Mouse (Mus musculus): Measurements from ENCODE around the gene Cdkn1b. TPM values are rescaled to one million over a fixed set of nuclear protein-coding genes. Genes with fewer than 3 reads are reported as not detected.

Gene Cdkn1b
- polyA plus RNA-seq, 1 experiment from 2014 or later, result 29.9 TPM

DNA sequence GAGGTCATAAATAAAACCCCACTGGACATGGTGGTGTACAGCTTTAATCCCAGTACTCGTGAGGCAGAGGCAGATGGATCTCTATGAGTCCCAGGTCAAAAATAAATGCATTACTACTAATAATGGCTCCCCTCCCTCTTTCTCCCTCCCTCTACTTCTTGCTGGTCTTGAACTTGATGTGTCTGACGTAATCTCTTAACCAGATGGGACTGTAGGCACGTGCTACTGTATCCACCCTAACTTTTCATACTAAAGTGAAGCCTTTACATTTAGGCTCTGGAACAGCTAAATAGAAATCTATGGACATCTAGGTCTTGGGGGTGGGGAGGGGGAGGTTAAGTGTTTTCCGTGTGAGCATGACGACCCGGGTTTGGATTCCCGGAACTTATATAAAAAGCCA, 10.2 kb downstream of the Cdkn1b start:
- DNase-seq (no peak), ATAC-seq (ENCODE audit: low FRiP score, low TSS enrichment) (no peak)
- Histone ChIP-seq H3K4me3 (replicated peaks; ENCODE audit: low read depth, low read length) (peak overlapping the region; percentile 11; the same call in 1 of the 2 replicates), H3K9ac (replicated peaks; ENCODE audit: low read length) (no peak overlapping the region), H3K27ac (replicated peaks; ENCODE audit: low read depth, low read length) (no peak overlapping the region), H3K36me3 (ENCODE audit: control insufficient read depth, insufficient read depth, low read length) (no peaks in the 10 kb centered on the region), H3K4me1 (ENCODE audit: control insufficient read depth, insufficient read depth, low read length) (peaks cover 7% of the 10 kb centered on the region; the same call in 1 of the 2 replicates), H3K9me3 (ENCODE audit: control insufficient read depth, low read length) (no peaks in the 10 kb centered on the region), H3K27me3 (ENCODE audit: control insufficient read depth, insufficient read depth, low read length) (no peaks in the 10 kb centered on the region), H3K4me2 (ENCODE audit: low read length) (peak overlapping the region; percentile 71)
- 68% methylated on average over 7 of the region's 7 CpGs for WGBS

DNA sequence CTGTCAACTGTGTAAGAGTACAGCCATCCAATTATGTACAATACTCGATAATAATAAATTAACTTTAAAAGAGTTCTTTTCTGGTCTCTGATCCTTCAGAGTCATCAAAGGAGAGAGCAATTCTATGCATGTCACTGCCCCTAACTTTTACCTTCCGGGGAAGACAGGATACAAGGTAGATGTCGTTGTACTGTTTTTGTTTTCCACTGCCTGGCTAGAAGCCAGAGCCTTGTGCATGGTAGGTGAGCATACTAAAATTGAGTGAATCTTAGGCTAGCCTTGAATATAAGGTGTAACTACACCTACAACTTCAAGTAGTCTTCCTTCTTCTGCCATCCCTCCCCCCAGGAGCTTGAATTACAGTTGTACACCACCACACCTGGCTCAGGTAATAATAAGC, 10.9 kb downstream of the Cdkn1b start:
- H3K9ac ChIP-seq (replicated peaks; ENCODE audit: low read length), result no peak overlapping the region
- H3K27ac ChIP-seq (replicated peaks; ENCODE audit: low read depth, low read length), result no peak overlapping the region
- H3K9me3 ChIP-seq (ENCODE audit: control insufficient read depth, low read length), result no peaks in the 10 kb centered on the region
- peaks cover 7% of the 10 kb centered on the region; the same call in 1 of the 2 replicates for H3K4me1 ChIP-seq (ENCODE audit: control insufficient read depth, insufficient read depth, low read length)
- 85% methylated on average over 3 of the region's 3 CpGs for WGBS
- DNase-seq, result no peak
- H3K4me3 ChIP-seq (replicated peaks; ENCODE audit: low read depth, low read length), result no peak overlapping the region
- H3K36me3 ChIP-seq (ENCODE audit: control insufficient read depth, insufficient read depth, low read length), result no peaks in the 10 kb centered on the region
- H3K4me2 ChIP-seq (ENCODE audit: low read length), result no peak overlapping the region; the same call in 1 of the 2 replicates
- ATAC-seq (ENCODE audit: low FRiP score, low TSS enrichment), result no peak
- no peaks in the 10 kb centered on the region for H3K27me3 ChIP-seq (ENCODE audit: control insufficient read depth, insufficient read depth, low read length)

GRCm38 (mm10) chr6:134932486-134933206, 12.4 kb downstream of the Cdkn1b start:
- H3K4me3 ChIP-seq (replicated peaks; ENCODE audit: low read depth, low read length), result no peak overlapping the region
- ATAC-seq (ENCODE audit: low FRiP score, low TSS enrichment), result no peak
- H3K27ac ChIP-seq (replicated peaks; ENCODE audit: low read depth, low read length), result no peak overlapping the region
- H3K9me3 ChIP-seq (ENCODE audit: control insufficient read depth, low read length), result no peaks in the 10 kb centered on the region
- H3K36me3 ChIP-seq (ENCODE audit: control insufficient read depth, insufficient read depth, low read length), result no peaks in the 10 kb centered on the region
- no peak overlapping the region for H3K9ac ChIP-seq (replicated peaks; ENCODE audit: low read length)
- no peak for DNase-seq
- peak overlapping the region; percentile 15; the same call in 1 of the 2 replicates for H3K4me2 ChIP-seq (ENCODE audit: low read length)
- WGBS, result 79% methylated on average over 12 of the region's 12 CpGs
- 0 out of 2 replicates have a peak, but pooled peaks cover 2% of the 10 kb centered on the region for H3K4me1 ChIP-seq (ENCODE audit: control insufficient read depth, insufficient read depth, low read length)
- H3K27me3 ChIP-seq (ENCODE audit: control insufficient read depth, insufficient read depth, low read length), result no peaks in the 10 kb centered on the region

DNA sequence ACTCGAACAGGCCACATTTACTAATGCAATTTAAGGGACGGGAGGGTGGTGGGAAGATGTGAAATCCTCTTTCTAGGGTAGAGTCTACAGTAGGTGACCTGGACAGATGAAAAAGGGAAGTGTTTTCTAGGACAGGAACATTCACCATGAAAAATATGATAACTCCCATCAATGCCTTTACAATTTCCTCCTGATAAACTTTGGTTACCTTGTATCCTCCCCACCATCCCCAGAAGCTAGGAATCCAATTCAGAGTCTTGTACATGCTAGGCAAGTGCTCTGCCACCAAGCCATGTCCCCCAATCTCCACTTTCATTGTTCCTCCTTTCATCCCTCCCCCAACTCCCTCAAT, 13.0 kb downstream of the Cdkn1b start:
- no peak overlapping the region for H3K4me2 ChIP-seq (ENCODE audit: low read length)

DNA sequence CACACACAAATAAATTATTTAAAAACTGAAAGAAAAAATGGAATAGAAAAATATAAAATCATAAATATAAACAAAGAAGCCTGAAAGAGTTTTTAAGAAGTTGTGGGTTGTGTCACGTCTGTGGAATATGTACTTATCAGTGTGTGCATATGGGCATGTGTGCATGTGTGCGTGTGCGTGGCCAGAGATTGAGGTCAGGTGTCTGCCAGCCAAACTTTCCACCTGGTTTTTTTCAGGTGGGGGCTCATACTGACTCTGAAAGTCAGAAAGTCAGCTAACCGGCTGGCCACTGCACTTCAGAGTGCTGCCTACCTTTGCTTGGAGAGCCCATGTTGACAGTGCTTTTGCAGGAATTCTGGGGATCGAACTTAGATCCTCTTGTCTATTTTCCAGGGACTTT, 14.1 kb downstream of the Cdkn1b start:
- Histone ChIP-seq H3K9me3 (ENCODE audit: control insufficient read depth, low read length) (no peaks in the 10 kb centered on the region), H3K27ac (replicated peaks; ENCODE audit: low read depth, low read length) (no peak overlapping the region), H3K9ac (replicated peaks; ENCODE audit: low read length) (no peak overlapping the region), H3K4me1 (ENCODE audit: control insufficient read depth, insufficient read depth, low read length) (0 out of 2 replicates have a peak, but pooled peaks cover 2% of the 10 kb centered on the region), H3K4me2 (ENCODE audit: low read length) (no peak overlapping the region), H3K4me3 (replicated peaks; ENCODE audit: low read depth, low read length) (no peak overlapping the region), H3K36me3 (ENCODE audit: control insufficient read depth, insufficient read depth, low read length) (no peaks in the 10 kb centered on the region), H3K27me3 (ENCODE audit: control insufficient read depth, insufficient read depth, low read length) (no peaks in the 10 kb centered on the region)
- WGBS, result 96% methylated on average over 5 of the region's 5 CpGs
- DNase-seq (no peak), ATAC-seq (ENCODE audit: low FRiP score, low TSS enrichment) (no peak)

More for the DNA sequence above, 13.0 kb downstream of the Cdkn1b start:
- H3K9me3 ChIP-seq (ENCODE audit: control insufficient read depth, low read length), result no peaks in the 10 kb centered on the region
- H3K27ac ChIP-seq (replicated peaks; ENCODE audit: low read depth, low read length), result no peak overlapping the region
- H3K27me3 ChIP-seq (ENCODE audit: control insufficient read depth, insufficient read depth, low read length), result no peaks in the 10 kb centered on the region
- H3K9ac ChIP-seq (replicated peaks; ENCODE audit: low read length), result no peak overlapping the region
- H3K36me3 ChIP-seq (ENCODE audit: control insufficient read depth, insufficient read depth, low read length), result no peaks in the 10 kb centered on the region
- no peak for DNase-seq
- WGBS, result 87% methylated on average over 2 of the region's 2 CpGs
- no peak overlapping the region for H3K4me3 ChIP-seq (replicated peaks; ENCODE audit: low read depth, low read length)
- 0 out of 2 replicates have a peak, but pooled peaks cover 2% of the 10 kb centered on the region for H3K4me1 ChIP-seq (ENCODE audit: control insufficient read depth, insufficient read depth, low read length)
- ATAC-seq (ENCODE audit: low FRiP score, low TSS enrichment), result no peak

DNA sequence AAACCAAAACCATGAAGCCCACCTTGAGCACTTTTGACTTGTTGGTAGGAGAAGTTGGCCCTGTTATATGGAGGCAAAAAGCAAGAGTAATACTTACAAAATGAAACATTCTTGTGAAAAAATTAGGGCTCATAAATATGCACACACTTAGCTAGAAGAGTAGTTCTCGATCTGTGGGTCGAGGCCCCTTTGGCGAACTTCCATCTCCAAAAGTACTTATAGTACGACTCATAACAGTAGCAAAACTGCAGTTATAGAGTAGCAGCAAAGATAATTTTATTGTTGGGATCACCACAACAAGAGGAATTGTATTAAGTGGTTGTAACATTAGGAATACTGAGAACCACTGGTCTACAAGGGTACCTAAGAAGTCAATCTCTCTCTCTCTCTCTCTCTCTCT, 19.6 kb downstream of the Cdkn1b start:
- Histone ChIP-seq H3K4me2 (ENCODE audit: low read length) (no peak overlapping the region), H3K27me3 (ENCODE audit: control insufficient read depth, insufficient read depth, low read length) (no peaks in the 10 kb centered on the region), H3K9ac (replicated peaks; ENCODE audit: low read length) (no peak overlapping the region), H3K9me3 (ENCODE audit: control insufficient read depth, low read length) (no peaks in the 10 kb centered on the region), H3K4me1 (ENCODE audit: control insufficient read depth, insufficient read depth, low read length) (no peaks in the 10 kb centered on the region), H3K27ac (replicated peaks; ENCODE audit: low read depth, low read length) (no peak overlapping the region), H3K36me3 (ENCODE audit: control insufficient read depth, insufficient read depth, low read length) (peaks cover 4% of the 10 kb centered on the region; the same call in 1 of the 2 replicates), H3K4me3 (replicated peaks; ENCODE audit: low read depth, low read length) (no peak overlapping the region)
- WGBS, result 91% methylated on average over 4 of the region's 4 CpGs
- DNase-seq (no peak), ATAC-seq (ENCODE audit: low FRiP score, low TSS enrichment) (no peak)

DNA sequence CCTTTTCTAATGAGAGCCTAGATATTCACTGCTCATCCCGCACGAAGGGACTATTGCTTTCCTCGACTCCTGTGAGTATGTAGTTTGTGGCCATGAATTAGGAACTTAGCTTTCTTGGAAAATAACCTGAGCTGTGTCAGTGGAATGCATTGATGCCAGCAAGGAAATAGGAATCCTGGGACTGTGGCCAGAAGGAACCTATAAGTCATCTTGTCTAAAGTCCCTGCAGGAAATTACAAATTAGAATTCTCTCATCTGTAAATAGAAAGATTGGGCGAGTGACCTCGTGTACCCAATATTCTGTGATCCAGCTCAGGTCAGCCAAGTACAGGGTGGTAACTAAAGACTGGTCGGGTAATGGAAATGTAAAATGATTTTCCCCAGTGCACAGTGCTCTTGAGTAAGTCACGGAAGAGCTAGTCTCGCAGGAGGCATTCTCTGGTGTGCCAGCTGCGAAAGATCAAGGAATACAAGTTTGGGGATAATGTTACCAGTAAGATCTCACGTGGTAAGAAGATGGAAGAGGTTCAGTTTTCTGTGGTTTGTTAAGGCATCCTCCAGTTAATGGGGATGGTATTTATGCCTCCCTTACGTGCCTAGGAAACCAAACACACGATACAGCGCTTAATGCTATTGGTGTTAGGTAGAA, 23.7 kb downstream of the Cdkn1b start:
- no peak overlapping the region for H3K4me2 ChIP-seq (ENCODE audit: low read length)
- H3K27me3 ChIP-seq (ENCODE audit: control insufficient read depth, insufficient read depth, low read length), result no peaks in the 10 kb centered on the region
- H3K27ac ChIP-seq (replicated peaks; ENCODE audit: low read depth, low read length), result no peak overlapping the region
- H3K9me3 ChIP-seq (ENCODE audit: control insufficient read depth, low read length), result no peaks in the 10 kb centered on the region
- no peak for DNase-seq
- ATAC-seq (ENCODE audit: low FRiP score, low TSS enrichment), result no peak
- H3K4me1 ChIP-seq (ENCODE audit: control insufficient read depth, insufficient read depth, low read length), result no peaks in the 10 kb centered on the region
- H3K9ac ChIP-seq (replicated peaks; ENCODE audit: low read length), result no peak overlapping the region
- H3K36me3 ChIP-seq (ENCODE audit: control insufficient read depth, insufficient read depth, low read length), result peaks cover 4% of the 10 kb centered on the region; the same call in 1 of the 2 replicates
- no peak overlapping the region for H3K4me3 ChIP-seq (replicated peaks; ENCODE audit: low read depth, low read length)
- 93% methylated on average over 13 of the region's 13 CpGs for WGBS

GRCm38 (mm10) chr6:134946054-134946453, 25.9 kb downstream of the Cdkn1b start:
- Histone ChIP-seq H3K36me3 (ENCODE audit: control insufficient read depth, insufficient read depth, low read length) (peaks cover 4% of the 10 kb centered on the region; the same call in 1 of the 2 replicates), H3K9ac (replicated peaks; ENCODE audit: low read length) (no peak overlapping the region), H3K9me3 (ENCODE audit: control insufficient read depth, low read length) (no peaks in the 10 kb centered on the region), H3K4me3 (replicated peaks; ENCODE audit: low read depth, low read length) (no peak overlapping the region), H3K4me1 (ENCODE audit: control insufficient read depth, insufficient read depth, low read length) (no peaks in the 10 kb centered on the region), H3K27me3 (ENCODE audit: control insufficient read depth, insufficient read depth, low read length) (no peaks in the 10 kb centered on the region), H3K27ac (replicated peaks; ENCODE audit: low read depth, low read length) (no peak overlapping the region), H3K4me2 (ENCODE audit: low read length) (no peak overlapping the region)
- 70% methylated on average over 6 of the region's 6 CpGs for WGBS
- no peak for ATAC-seq (ENCODE audit: low FRiP score, low TSS enrichment)
- no peak for DNase-seq

DNA sequence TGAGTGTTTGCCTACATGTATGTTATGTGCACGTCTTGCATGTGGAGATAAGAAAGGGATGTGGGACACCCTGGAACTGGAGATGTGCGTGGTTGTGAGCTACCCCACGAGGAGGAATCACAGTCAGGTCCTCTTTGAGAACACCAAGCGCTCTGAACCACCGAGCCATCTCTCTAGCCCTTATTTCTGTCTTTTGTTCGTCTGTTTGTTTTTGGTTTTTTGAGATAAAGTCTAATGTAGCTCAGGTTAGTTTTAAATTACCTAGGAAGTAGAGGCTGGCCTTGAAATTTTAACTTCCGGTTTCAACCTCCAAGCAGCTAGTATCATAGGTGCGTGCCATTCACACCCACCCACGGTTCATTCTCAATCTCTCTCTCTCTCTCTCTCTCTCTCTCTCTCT, 26.7 kb downstream of the Cdkn1b start:
- H3K4me2 ChIP-seq (ENCODE audit: low read length), result no peak overlapping the region
- no peaks in the 10 kb centered on the region for H3K9me3 ChIP-seq (ENCODE audit: control insufficient read depth, low read length)
- H3K9ac ChIP-seq (replicated peaks; ENCODE audit: low read length), result no peak overlapping the region
- no peaks in the 10 kb centered on the region for H3K4me1 ChIP-seq (ENCODE audit: control insufficient read depth, insufficient read depth, low read length)
- ATAC-seq (ENCODE audit: low FRiP score, low TSS enrichment), result no peak
- H3K4me3 ChIP-seq (replicated peaks; ENCODE audit: low read depth, low read length), result no peak overlapping the region
- WGBS, result 86% methylated on average over 9 of the region's 9 CpGs
- no peak for DNase-seq
- no peaks in the 10 kb centered on the region for H3K36me3 ChIP-seq (ENCODE audit: control insufficient read depth, insufficient read depth, low read length)
- no peak overlapping the region for H3K27ac ChIP-seq (replicated peaks; ENCODE audit: low read depth, low read length)
- H3K27me3 ChIP-seq (ENCODE audit: control insufficient read depth, insufficient read depth, low read length), result no peaks in the 10 kb centered on the region

All from midbrain, embryonic 14.5 days (tissue).